Mouse (Mus musculus) right cerebral cortex, postnatal 10 days (tissue): ENCODE measurements around the gene Atad3a.
A peak's percentile ranks its signal among the peaks of the same experiment; 100 is the strongest.
"Not testable (repeated sequence)": the region's sequence is repeated elsewhere in the genome, so short reads cannot be mapped to it uniquely, and the experiment has no call there.

Experiments
- DNase-seq, 2 experiments: peaks; one replicate each; pipeline ENCODE4 v3.0.0; 2021; ENCODE audit warnings: low spot score in 2 of 2

Gene Atad3a

DNA sequence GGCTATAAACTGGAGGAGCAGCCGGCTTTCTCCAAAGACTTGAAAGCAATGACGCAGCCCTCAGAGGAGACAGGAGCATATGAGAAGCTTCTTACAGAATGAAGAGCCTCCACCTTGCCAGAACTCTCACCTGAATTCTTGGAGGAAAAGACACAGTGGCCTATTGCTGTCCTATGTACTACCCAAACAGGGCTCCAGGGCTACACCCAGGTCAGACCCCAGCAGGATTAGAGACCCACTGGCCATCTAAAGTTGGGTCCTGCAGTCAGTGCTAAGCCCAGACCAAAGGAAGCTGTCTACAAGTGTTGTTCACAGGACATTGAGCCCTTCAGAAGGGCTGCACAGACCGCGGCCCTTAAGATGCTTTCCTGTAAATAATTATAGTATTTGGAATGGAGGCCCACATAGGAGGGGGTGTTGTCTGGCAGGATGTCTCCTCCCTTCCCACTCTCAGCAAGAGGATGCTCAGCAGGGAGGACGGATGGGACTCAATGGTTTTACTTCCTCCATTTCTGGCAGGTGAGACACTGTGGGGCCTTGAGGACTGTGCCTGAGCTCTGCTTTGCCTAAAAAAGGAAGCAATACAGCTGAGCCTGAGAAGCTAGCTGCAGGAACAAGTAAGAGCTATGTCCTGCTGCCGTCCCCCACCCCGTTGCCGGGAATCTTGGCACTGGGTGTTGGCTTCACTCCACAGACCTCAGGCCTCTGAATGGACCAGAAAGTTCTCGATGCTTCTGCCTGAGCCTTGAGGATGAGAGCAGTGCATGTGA, 14.3 kb upstream of the Atad3a start:
- DNase-seq = peak; percentile 79 to 85

DNA sequence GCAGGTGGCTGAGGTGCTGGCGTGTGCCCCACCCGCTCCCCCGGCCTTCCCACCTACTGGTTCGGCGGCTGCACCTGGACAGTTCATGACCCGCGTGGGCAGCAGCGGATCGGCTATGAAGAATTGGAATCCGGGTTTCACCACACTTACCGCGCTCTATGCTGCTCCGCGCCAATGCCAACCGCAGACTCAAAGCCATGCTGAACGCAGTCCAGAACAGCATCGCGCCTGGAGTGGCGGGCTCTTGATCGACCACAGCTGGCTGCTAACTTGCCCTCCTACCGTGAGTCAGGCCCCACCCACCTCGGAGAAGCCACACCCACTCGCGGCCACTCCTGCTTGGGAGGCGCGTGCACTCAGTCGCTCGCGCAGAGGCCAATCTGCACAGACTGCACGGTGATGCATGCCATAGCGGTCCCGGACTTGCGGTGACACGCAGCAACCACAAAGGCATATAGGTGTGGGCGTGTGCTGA, 13.4 kb upstream of the Atad3a start, which contains the start of gene Vwa1:
TSS of gene Vwa1 (minus strand) at position 419 of the 475 bp plus-strand sequence.
- peak; percentile 90 to 92 for DNase-seq

DNA sequence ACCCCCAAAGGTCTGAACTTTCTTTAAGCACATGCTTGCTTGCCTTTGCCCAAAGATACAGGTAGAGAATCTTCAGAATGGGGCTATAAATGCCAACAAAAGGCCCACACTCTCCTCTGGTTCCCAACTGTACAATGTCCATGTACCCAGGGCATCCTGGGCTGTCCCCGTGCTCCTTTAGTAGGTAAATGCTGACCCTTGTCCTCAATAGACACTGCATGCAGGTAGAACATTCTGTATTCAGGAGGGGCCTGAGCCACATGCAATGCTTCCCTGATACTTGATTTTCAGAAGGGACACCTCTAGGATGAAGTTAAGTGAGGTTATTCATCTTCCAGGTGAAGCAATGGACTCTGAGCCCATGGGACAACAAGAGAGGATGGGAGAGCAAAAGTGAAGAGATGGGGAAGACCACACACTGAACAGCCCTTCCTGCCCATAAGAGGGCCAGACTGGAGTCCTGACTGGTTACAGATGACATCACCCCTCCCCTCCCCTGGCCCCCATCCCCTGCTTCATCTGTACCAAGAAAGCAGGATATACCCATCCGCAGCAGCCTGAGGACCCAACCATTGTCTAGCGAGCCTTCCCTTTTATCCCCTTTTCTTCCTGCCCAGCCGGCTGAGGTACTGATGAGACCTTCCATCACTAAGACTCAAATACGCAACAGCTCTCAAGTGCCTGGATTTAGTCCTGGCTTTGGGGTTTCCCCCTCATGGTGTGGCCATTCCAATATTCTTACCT, 12.6 kb upstream of the Atad3a start:
- DNase-seq = peak in 1 of 2 experiments; percentile 21

DNA sequence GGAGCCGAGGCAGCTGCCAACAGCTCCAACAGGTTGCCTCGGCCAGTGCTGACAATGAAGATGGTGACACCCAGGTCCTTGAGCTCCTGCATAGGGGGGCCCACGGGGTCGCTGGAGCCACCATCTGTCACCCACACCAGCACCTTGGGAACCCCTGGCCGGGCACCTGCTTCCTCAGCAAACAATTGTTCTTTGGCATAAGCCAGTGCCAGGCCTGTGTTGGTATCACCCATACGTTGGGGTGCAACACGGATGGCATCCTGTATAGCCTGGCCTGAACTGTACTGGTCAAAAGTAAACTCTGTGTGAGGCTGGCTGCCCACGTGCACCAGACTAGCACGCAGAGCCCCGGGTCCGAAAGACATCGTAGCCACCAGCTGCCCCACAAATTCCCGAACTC, 11.9 kb upstream of the Atad3a start:
- peak in 1 of 2 experiments; percentile 41 for DNase-seq

DNA sequence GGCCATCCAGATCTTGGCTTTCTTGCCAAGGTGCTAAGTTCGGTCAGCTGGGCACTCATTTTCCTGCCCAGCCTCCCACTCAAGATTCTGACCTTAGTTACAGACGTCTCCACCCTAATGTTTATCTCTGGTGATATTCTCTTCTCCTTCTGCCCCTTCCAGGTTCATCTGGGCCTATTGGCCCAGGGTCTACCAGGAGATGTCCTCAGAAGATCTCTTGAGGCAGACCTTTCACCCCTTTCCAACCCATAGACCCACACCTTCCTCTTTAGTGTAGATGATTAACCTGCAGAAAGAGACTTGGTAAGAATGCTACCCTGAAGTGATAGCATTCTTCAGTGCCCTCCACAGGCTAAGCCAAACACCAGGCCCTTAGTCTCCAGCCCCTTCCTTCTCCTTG, 10.8 kb upstream of the Atad3a start:
- DNase-seq = no peak

DNA sequence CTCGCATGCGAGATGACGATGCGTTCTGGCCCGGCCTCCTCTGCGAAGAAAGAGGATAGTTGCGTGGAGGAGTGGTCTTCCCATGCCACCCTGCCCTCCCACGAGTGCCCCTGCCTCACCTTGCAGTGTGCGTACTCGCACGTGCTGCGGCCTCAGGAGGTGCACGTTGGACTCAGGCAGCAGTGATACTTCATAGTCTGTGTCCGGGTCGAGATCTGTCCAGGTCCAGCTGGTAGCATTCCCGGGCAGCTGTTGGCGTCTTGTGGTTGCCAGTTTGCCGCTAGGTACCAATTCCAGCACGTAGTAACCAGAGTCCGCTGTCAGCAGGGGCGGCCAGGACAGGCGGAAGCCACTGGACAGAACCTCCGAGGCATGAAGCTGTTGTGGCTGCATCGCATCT, 9.7 kb upstream of the Atad3a start:
- DNase-seq = no peak

DNA sequence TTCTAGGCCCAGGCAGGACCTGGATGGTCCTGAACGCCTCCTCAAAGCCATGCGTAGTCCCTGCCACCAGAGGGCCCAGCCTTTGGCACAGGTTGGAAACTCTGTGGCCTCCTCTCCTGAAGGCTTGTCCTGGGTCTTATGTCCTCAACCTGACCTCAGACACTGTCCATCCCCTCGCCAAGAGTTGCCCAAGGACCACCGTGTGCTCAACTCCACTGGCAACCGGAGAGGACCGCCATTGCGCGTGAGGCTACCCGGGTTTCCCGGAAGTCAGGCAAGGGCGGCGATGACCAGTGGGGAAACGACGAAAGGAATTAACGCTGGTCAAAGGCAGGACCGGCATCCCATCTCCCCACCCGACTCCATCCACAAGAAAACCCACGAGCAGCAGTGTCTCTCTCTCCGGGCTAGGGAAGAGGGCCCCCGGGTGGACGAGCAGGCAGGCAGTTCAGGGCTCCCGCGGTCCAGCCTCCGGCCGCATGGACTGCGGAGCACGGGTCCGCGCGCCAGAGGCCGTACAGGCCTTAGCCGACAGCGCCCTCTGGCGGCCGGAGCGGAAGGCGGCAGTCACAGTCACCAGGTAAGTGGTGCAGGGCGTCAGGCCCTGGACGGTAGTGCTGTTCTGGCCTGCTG, 9.1 kb upstream of the Atad3a start:
- DNase-seq = peak; percentile 89 to 92

DNA sequence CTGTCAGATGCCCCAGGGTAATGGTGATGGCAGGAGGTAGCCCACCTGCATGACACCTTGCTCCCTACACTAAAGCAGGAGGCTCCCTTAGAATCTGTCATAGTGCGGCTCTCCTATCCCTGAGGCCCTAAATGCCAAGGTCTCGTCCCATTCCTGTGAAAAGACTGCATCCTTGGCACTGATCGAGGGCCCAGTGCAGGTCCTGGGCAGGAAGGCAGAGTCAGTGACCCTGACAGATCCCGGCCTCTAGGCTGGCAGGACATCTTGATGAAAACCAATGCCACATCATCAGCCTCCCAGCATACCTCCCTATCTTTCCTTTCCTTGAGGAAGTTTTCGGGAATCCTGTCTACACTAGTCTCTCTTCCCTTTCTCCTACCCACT, 8.6 kb upstream of the Atad3a start:
- DNase-seq = no peak

DNA sequence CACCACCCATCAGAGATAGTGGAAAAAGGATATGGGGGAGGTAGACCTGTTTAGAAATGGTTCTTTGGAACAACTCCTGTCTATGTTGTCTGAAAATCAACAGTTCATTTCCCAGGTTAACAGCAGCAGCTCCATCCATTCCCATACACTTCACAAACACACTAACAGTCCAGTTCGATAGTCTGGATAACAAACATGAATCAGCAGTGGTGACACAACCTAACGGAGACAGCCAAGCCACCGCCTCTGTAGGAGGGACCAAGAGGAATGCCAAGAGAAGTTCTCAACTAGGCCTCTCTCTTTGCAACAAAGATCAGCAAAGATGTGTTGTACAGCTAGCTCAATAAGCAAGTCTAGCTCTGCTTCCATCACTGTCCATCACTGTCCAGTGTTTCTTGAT, 1.5 kb upstream of the Atad3a start:
- DNase-seq = no peak

DNA sequence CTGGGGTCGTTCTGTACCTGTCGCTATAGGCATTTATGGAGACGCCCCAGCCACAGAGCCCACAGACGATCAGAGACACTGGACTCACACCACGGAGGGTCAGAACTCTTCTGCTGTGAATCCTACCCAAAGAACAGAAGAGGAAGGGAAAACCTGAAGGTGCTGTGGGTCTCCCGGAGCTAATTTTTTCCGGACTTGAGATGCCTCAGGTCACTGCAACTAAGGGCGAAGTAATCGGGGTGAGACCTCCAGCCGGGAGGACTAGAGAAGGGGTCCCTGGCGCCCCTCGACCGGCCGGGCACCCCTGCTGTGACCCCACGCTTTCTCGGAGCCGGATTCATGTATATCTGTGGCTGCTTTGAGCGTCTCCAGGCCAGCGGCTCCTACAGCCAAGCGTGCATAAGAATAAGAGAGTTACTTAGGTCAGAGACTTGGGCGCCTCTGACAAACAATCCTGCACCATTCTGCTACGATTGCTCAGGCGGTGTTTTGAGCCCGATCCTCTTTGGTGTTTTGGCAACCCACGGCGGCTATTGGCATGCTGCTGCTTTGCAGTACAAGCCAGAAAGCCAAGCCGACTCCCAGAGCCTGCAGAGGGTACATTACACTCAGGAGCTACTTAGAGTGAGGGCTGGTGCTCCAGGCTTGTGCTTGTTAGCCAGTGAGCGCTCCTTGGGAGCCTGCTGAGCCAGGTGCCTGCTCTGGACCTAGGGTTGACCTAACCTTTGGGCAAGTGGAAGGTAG, 635 bp upstream of the Atad3a start:
- no peak for DNase-seq

DNA sequence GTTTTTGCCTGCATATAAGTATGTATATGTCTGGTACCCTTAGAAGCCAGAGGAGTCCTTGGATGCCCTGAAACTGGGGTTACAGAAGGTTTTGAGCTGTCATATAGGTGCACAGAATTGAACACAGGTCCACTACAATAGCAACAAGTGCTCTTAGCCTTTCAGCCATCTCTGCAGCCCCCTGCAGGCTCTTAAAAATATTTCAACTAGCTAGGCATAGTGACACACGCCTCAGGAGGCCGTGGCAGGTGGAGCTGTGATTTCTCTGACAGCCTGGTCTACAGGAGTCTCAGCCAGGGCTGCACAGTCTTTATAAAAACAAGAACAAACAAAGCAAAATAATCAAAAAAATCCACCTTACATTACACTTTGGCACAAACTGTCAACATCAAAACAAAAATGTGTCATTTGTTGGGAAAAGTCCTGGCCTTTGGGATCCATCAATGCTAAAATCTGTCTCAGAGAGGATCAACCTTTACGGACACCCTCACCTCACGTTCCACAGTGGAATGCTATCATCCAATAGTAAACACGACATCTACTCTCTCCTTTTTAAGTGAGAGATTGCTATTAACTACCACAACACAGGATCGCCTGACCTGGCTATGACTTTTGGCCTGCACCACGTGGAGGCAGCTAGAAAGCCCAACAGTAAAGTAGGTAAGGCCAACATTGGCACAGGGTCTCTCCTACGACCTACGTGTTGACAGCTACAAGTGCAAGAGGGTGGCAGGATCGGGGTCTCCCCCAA, 856 bp downstream of the Atad3a start:
- no peak for DNase-seq

DNA sequence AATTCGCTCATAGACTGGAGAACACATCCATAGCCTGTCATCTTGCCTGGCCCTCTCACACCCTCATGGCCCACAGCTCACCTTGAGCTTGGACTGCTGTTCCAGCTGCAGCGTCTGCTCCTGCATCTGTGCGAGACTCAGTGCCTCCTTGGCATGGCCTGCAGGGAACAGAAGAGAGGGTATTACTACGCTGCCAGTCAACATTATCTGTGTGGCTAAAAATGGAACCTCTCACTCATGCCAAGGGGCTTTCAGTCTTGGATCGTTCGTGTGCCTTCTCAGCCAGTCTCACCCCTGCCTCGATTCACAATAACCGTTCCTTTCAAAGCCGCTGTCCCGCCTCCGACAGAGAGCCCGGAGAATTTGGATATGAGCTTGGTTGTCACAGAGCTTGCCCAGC, 3.9 kb downstream of the Atad3a start:
- DNase-seq = no peak

DNA sequence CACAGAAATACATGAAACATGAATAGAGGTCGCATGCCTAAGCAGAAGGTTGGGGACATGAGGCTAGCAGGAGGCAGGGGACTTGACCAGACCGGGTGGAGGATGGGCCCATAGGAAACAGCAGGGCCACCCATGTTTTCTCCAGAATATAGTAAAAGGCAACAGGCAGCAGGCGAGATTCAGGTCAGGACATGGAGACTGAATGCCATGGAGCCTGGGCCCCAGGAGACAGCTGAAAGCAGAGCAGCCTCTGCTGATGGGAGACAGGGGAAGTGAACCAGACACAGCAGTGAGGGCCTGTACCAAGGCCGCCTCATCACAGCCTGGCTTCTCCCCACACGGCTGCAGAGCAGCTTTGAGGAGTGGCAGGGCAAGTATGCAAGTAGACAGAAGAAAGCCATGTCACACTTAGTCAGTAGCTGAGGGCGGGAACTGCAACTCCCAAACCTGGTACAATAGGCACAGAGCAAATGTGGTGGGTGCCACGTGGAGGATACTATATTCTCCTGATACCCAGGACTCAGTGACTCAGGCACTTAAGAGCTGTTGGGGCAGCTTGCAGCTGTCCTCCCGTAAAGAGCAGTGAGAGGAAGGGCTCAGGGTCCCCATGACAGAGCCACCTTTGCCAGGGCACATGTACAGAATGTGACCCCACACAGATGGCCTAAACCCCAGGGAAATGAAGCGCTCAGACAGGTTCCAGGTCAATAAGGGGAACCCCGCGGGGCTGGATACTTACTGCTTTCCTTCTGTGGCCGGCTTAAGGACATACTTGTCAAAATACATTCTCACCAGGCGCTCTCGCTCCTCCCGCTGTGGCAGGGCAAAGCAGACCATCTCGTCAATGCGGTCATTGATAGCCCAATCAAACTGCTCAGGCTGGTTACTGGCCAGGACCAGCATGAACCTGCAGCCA, 14.1 kb downstream of the Atad3a start:
- DNase-seq = no peak

DNA sequence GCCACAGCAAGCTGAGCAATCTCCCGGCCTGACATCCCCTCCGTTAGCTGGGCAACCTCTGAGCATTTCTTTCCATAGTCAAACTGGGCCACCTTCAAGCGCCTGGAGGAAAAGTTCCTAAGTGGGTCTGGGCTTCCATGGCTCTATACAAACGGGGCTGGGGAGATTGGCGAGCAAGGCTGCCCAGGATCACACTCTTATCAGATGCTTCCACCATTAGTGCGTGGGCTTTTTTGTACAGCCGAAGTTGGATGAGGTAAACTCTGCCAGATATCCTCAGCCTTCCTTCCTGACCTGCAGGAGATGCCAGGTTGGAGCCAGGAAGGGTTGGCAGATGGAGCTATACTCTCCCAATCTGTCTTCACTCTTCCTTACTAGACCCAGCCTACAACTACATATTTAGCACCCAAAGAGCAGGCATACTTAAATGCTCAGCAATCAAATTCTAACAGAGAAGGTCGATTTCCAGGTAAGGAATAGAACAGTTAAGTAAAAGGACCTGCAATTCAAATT, 14.8 kb downstream of the Atad3a start:
- DNase-seq = no peak

DNA sequence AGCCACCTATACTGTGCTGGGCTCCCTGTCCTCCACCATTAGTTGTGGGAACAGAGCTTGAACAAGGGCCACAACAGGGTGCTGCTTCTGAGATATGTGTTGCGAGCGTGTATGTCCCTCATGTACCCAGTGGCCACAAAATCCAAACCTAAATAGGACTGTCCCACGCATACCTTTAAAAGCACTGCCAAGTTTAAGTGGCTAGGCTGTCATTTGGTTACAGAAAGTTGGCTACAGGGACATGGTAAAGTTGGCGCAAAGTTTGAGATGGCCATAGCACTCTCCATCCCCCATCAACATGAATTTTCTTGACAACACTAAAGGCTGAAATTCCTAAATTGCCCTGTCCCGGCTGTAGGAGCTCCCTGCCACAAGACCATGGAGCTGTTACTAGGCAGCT, 15.8 kb downstream of the Atad3a start:
- DNase-seq = no peak

DNA sequence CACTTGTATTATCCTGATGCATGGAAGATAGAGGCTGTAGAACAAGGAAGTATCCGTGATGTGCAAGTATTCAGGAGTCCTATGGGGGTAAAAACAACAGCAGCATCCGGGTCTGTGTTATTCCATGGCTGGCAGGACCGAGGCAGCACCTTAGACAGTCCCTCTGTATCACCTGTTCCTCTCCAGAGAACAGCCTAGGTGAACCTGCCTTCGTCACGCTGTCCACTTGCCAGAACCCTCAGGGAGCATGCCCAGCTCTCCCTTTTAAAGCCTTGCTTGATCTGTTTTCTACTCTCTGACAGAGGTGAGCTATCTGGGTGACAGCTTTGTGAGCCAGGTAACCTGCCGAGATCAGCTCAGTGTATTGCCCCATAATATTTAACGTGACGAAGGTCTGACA, 16.4 kb downstream of the Atad3a start:
- DNase-seq = no peak

DNA sequence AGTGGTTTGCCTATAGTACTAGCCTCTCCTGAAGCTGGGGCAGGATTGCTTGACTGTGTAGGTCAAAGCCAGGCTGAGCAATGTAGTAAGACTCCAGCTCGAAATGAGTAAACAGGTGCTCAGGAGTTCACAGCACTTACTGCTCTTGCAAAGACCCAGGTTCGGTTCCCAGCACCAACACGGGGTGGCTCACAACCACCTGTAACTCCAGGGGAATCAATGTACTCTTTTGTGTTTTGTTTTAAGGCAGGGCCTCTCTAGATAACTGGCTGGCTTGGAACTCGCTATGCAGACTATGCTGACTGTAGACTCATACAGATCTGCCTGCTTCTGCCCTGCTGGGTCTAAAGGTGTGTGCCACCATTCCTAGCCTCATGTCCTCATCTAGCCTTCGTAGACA, 18.2 kb downstream of the Atad3a start:
- DNase-seq = no peak

DNA sequence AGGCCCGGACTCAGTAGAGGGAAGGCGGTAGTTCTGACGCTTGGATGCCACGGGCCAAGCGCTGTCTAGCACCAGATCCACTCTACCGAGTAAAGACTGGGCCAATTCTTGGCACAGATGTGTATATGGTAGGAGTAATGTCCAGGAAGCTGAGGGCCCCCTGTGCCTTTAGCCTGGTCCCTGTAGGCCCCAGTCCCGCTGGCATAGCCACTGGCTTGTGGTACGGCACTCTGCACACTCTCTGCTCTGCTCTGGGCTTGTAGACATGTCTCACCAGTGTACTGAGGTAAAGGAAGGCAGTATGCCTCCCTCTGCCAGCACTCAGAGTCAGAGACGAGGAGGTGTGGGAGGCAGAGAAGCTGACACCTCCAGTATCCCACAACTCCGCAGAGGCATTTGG, 20.2 kb downstream of the Atad3a start:
- not testable (repeated sequence) for DNase-seq

DNA sequence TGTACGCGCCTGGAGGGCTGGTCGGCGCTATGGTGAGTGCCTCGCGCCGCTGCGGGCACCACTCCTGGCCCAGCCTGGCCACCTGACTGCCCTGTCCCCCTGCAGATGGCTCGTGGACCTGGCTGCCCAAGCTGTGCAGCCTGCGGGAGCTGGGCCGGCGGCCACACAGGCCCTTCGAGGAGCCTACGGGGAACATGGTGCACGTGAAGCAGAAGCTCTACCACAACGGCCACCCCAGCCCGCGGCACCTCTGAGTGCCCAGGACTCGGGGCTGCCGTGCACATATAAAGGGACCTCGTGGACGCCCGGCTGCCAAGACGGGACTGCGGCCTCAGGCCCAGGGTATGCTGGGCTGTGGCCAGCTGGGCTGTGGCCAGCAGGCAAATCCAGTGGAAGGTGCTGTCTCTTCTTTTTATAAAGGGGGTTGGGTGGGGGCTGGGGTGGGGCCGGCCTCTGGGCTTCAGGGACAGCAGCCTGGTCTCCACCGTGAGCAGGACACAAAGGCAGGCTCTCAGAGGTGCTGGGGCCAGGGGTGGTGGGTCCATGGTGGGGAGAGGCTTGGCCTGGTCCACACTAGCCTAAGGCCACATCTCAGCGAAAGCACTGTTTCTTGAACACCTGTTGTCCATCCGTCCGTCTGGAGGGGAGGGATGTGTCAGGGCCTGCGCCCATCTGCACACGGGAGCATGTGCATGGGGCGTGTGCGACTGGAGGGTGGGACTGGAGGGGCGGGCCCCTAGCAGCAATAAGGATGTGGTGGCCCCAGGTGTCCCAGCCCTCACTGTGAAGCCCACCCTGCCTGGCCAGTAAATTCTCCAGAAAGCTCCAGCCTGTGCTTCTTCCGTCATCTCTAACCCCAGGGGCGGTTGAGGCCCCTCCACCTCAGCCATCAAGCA, 20.9 kb downstream of the Atad3a start:
- DNase-seq = peak in 1 of 2 experiments; percentile 64
